Mouse (Mus musculus) hindbrain, embryonic 12.5 days (tissue): ENCODE measurements at regions not wholly inside any gene's neighbourhood (a gene's known extent, or its start where the extent isn't known, plus 50 kb on each side); places are given as distances from the start of the nearest gene placed in this dataset.

Experiments
- ATAC-seq: fragments of 200-750 bp; cut with Nextera tagmentation; 2 replicates; pipeline ENCODE4 v1.8.0; 2017; ENCODE audit warnings: moderate TSS enrichment; ENCODE audit not compliant: low FRiP score
- H3K27ac ChIP-seq: fragments of 300-500 bp; sonication (generic); 2 replicates; pipeline ENCODE4 v1.5.1; 2016; ENCODE audit warnings: mild to moderate bottlenecking
- H3K27me3 ChIP-seq: fragments of 300-500 bp; sonication (generic); 2 replicates; pipeline ENCODE4 v1.6.1; 2016; ENCODE audit warnings: mild to moderate bottlenecking
- H3K36me3 ChIP-seq: fragments of 300-500 bp; sonication (generic); 2 replicates; pipeline ENCODE4 v1.6.1; 2016; ENCODE audit warnings: mild to moderate bottlenecking
- H3K4me1 ChIP-seq: fragments of 300-500 bp; sonication (generic); 2 replicates; pipeline ENCODE4 v1.6.1; 2016
- H3K4me2 ChIP-seq: fragments of 300-500 bp; sonication (generic); replicated peaks from 2 replicates; pipeline ENCODE4 v1.6.1; 2016; ENCODE audit warnings: mild to moderate bottlenecking
- H3K4me3 ChIP-seq: fragments of 300-500 bp; sonication (generic); 2 replicates; pipeline ENCODE4 v1.5.1; 2016; ENCODE audit warnings: mild to moderate bottlenecking
- H3K9ac ChIP-seq: fragments of 300-500 bp; sonication (generic); 2 replicates; pipeline ENCODE4 v1.6.1; 2016; ENCODE audit warnings: mild to moderate bottlenecking, moderate library complexity
- H3K9me3 ChIP-seq: fragments of 300-500 bp; sonication (generic); replicated peaks from 2 replicates; pipeline ENCODE4 v1.6.1; 2016; ENCODE audit warnings: mild to moderate bottlenecking
- WGBS: fragments of 180-500 bp; shearing (Covaris S2); methylation state at CpG from one replicate; pipeline ENCODE4 v1.1.7; 2016; 5-methylcytosine and 5-hydroxymethylcytosine counted together

GRCm38 (mm10) chr10:95048790-95049189 is 104.2 kb upstream of the Plxnc1 start:
- Histone ChIP-seq H3K4me2 (no peak overlapping the region), H3K27me3 (no peaks in the 10 kb centered on the region), H3K9me3 (no peaks in the 10 kb centered on the region), H3K4me3 (no peak overlapping the region), H3K27ac (no peak overlapping the region), H3K36me3 (no peaks in the 10 kb centered on the region), H3K4me1 (peaks cover 11% of the 10 kb centered on the region), H3K9ac (no peak overlapping the region)
- whole genome bisulfite sequencing: 89% methylated on average over 5 of the region's 5 CpGs
- ATAC-seq: no peak

- H3K4me1 ChIP-seq: peaks cover 21% of the 10 kb centered on the region
- no peak for ATAC-seq
- no peak overlapping the region for H3K9ac ChIP-seq
- H3K27ac ChIP-seq: no peak overlapping the region
- no peaks in the 10 kb centered on the region for H3K9me3 ChIP-seq
- no peak overlapping the region for H3K4me3 ChIP-seq
- H3K36me3 ChIP-seq: no peaks in the 10 kb centered on the region
- H3K27me3 ChIP-seq: no peaks in the 10 kb centered on the region
- WGBS: 29% methylated on average over 7 of the region's 7 CpGs
- H3K4me2 ChIP-seq: no peak overlapping the region
These were observed 99.3 kb upstream of the Plxnc1 start for GRCm38 (mm10) chr10:95043978-95044377.

GRCm38 (mm10) chr10:95040258-95040895 is 95.7 kb upstream of the Plxnc1 start:
- peak; percentile 57; the same call in 1 of the 2 replicates for ATAC-seq
- Histone ChIP-seq H3K4me3 (no peak overlapping the region), H3K4me2 (no peak overlapping the region), H3K9me3 (no peaks in the 10 kb centered on the region), H3K27me3 (no peaks in the 10 kb centered on the region; the same call in 1 of the 2 replicates), H3K36me3 (no peaks in the 10 kb centered on the region), H3K27ac (peak overlapping the region; percentile 71), H3K4me1 (peaks cover 30% of the 10 kb centered on the region), H3K9ac (no peak overlapping the region)
- 54% methylated on average over 6 of the region's 6 CpGs for WGBS

GRCm38 (mm10) chr10:95036043-95036697 is 91.5 kb upstream of the Plxnc1 start:
- ATAC-seq: no peak
- peaks cover 20% of the 10 kb centered on the region for H3K4me1 ChIP-seq
- WGBS: 69% methylated on average over 4 of the region's 4 CpGs
- H3K27ac ChIP-seq: 0 out of 2 replicates have a peak overlapping the region, but pooled peaks have one; percentile 17
- H3K27me3 ChIP-seq: no peaks in the 10 kb centered on the region; the same call in 1 of the 2 replicates
- H3K9ac ChIP-seq: no peak overlapping the region
- no peaks in the 10 kb centered on the region for H3K36me3 ChIP-seq
- H3K4me2 ChIP-seq: no peak overlapping the region
- no peaks in the 10 kb centered on the region for H3K9me3 ChIP-seq
- no peak overlapping the region for H3K4me3 ChIP-seq

GRCm38 (mm10) chr10:95035371-95035770 is 90.7 kb upstream of the Plxnc1 start:
- peak; percentile 66 for ATAC-seq
- H3K4me1 ChIP-seq: peaks cover 14% of the 10 kb centered on the region
- no peak overlapping the region for H3K9ac ChIP-seq
- no peaks in the 10 kb centered on the region for H3K36me3 ChIP-seq
- H3K4me2 ChIP-seq: no peak overlapping the region
- H3K9me3 ChIP-seq: no peaks in the 10 kb centered on the region
- H3K27ac ChIP-seq: no peak overlapping the region
- WGBS: 51% methylated on average over 3 of the region's 3 CpGs
- H3K4me3 ChIP-seq: no peak overlapping the region
- H3K27me3 ChIP-seq: no peaks in the 10 kb centered on the region; the same call in 1 of the 2 replicates

GRCm38 (mm10) chr10:95034566-95034965 is 89.9 kb upstream of the Plxnc1 start:
- Histone ChIP-seq H3K9me3 (no peaks in the 10 kb centered on the region), H3K36me3 (no peaks in the 10 kb centered on the region), H3K4me2 (no peak overlapping the region), H3K27ac (no peak overlapping the region), H3K4me1 (peaks cover 9% of the 10 kb centered on the region; the same call in 1 of the 2 replicates), H3K9ac (no peak overlapping the region), H3K4me3 (no peak overlapping the region), H3K27me3 (no peaks in the 10 kb centered on the region; the same call in 1 of the 2 replicates)
- no peak for ATAC-seq
- WGBS: 83% methylated on average over 5 of the region's 5 CpGs

- Histone ChIP-seq H3K9ac (no peak overlapping the region), H3K4me2 (no peak overlapping the region), H3K27me3 (no peaks in the 10 kb centered on the region; the same call in 1 of the 2 replicates), H3K4me1 (peaks cover 9% of the 10 kb centered on the region; the same call in 1 of the 2 replicates), H3K27ac (no peak overlapping the region), H3K9me3 (no peaks in the 10 kb centered on the region), H3K36me3 (no peaks in the 10 kb centered on the region), H3K4me3 (no peak overlapping the region)
- ATAC-seq: no peak
- 85% methylated on average over 14 of the region's 14 CpGs for WGBS
These were observed 88.4 kb upstream of the Plxnc1 start for GRCm38 (mm10) chr10:95032760-95033716.

GRCm38 (mm10) chr10:95031371-95031770 is 86.7 kb upstream of the Plxnc1 start:
- WGBS: 97% methylated on average over 2 of the region's 2 CpGs
- no peak overlapping the region for H3K27ac ChIP-seq
- H3K4me2 ChIP-seq: no peak overlapping the region
- no peak overlapping the region for H3K9ac ChIP-seq
- H3K27me3 ChIP-seq: no peaks in the 10 kb centered on the region
- H3K4me1 ChIP-seq: peaks cover 9% of the 10 kb centered on the region; the same call in 1 of the 2 replicates
- ATAC-seq: no peak
- no peaks in the 10 kb centered on the region for H3K9me3 ChIP-seq
- H3K4me3 ChIP-seq: no peak overlapping the region
- H3K36me3 ChIP-seq: no peaks in the 10 kb centered on the region

GRCm38 (mm10) chr10:95030801-95031200 is 86.2 kb upstream of the Plxnc1 start:
- Histone ChIP-seq H3K27me3 (no peaks in the 10 kb centered on the region), H3K9me3 (no peaks in the 10 kb centered on the region), H3K27ac (no peak overlapping the region), H3K4me1 (peaks cover 4% of the 10 kb centered on the region; the same call in 1 of the 2 replicates), H3K4me2 (no peak overlapping the region), H3K4me3 (no peak overlapping the region), H3K36me3 (no peaks in the 10 kb centered on the region), H3K9ac (no peak overlapping the region)
- WGBS: 86% methylated on average over 5 of the region's 5 CpGs
- ATAC-seq: no peak

GRCm38 (mm10) chr10:95029554-95029953 is 84.9 kb upstream of the Plxnc1 start:
- 81% methylated on average over 3 of the region's 3 CpGs for WGBS
- H3K9me3 ChIP-seq: no peaks in the 10 kb centered on the region
- H3K9ac ChIP-seq: no peak overlapping the region
- no peak overlapping the region for H3K27ac ChIP-seq
- H3K4me3 ChIP-seq: no peak overlapping the region
- H3K27me3 ChIP-seq: no peaks in the 10 kb centered on the region
- H3K4me1 ChIP-seq: no peaks in the 10 kb centered on the region
- H3K4me2 ChIP-seq: no peak overlapping the region
- no peak for ATAC-seq
- H3K36me3 ChIP-seq: no peaks in the 10 kb centered on the region

GRCm38 (mm10) chr10:95025569-95026327 is 81.1 kb upstream of the Plxnc1 start:
- Histone ChIP-seq H3K4me1 (no peaks in the 10 kb centered on the region; the same call in 1 of the 2 replicates), H3K4me3 (no peak overlapping the region), H3K27ac (no peak overlapping the region), H3K27me3 (no peaks in the 10 kb centered on the region), H3K9me3 (0 out of 2 replicates have a peak, but pooled peaks cover 4% of the 10 kb centered on the region), H3K36me3 (no peaks in the 10 kb centered on the region), H3K4me2 (no peak overlapping the region), H3K9ac (no peak overlapping the region)
- ATAC-seq: no peak
- WGBS: 70% methylated on average over 12 of the region's 12 CpGs
